Mouse (Mus musculus) c-Kit-positive CD71-negative TER-119-negative erythroid progenitor cells, embryonic 14.5 days (primary cell): ENCODE results near the gene Tbc1d2.

ENCODE experiments used
- DNase-seq: peaks from one replicate; pipeline ENCODE4 v3.0.0-alpha.2; 2013; ENCODE audit warnings: low read depth

Tbc1d2 gene

GRCm38 (mm10) chr4:46650086-46650753, at the start of gene Tbc1d2:
Tbc1d2 (minus strand) TSS chr4:46650209.
- DNase-seq: peak; percentile 86

GRCm38 (mm10) chr4:46696467-46696866, 46.5 kb upstream of the Tbc1d2 start:
- no peak for DNase-seq

GRCm38 (mm10) chr4:46690565-46690964, 40.6 kb upstream of the Tbc1d2 start:
- no peak for DNase-seq

- no peak for DNase-seq
Observed at GRCm38 (mm10) chr4:46690023-46690420, 40.0 kb upstream of the Tbc1d2 start.

- peak; percentile 61 for DNase-seq
Observed at GRCm38 (mm10) chr4:46689397-46690022, 39.5 kb upstream of the Tbc1d2 start.

GRCm38 (mm10) chr4:46688213-46688832, 38.3 kb upstream of the Tbc1d2 start:
- DNase-seq: no peak

- DNase-seq: no peak
Observed at GRCm38 (mm10) chr4:46684160-46684559, 34.2 kb upstream of the Tbc1d2 start.

GRCm38 (mm10) chr4:46676646-46677045, 26.6 kb upstream of the Tbc1d2 start:
- no peak for DNase-seq

- no peak for DNase-seq
Observed at GRCm38 (mm10) chr4:46675992-46676391, 26.0 kb upstream of the Tbc1d2 start.

- no peak for DNase-seq
Observed at GRCm38 (mm10) chr4:46675272-46675785, 25.3 kb upstream of the Tbc1d2 start.

GRCm38 (mm10) chr4:46668620-46669019, 18.6 kb upstream of the Tbc1d2 start:
- no peak for DNase-seq

- DNase-seq: no peak
Observed at GRCm38 (mm10) chr4:46666420-46666819, 16.4 kb upstream of the Tbc1d2 start.

GRCm38 (mm10) chr4:46665371-46665774, 15.4 kb upstream of the Tbc1d2 start:
- peak; percentile 63 for DNase-seq

- no peak for DNase-seq
Observed at GRCm38 (mm10) chr4:46664123-46665009, 14.4 kb upstream of the Tbc1d2 start.

- DNase-seq: no peak
Observed at GRCm38 (mm10) chr4:46661433-46661832, 11.4 kb upstream of the Tbc1d2 start.

- DNase-seq: no peak
Observed at GRCm38 (mm10) chr4:46658946-46659345, 8.9 kb upstream of the Tbc1d2 start.

- DNase-seq: peak; percentile 79
Observed at GRCm38 (mm10) chr4:46657116-46657515, 7.1 kb upstream of the Tbc1d2 start.

- DNase-seq: no peak
Observed at GRCm38 (mm10) chr4:46655956-46656355, 5.9 kb upstream of the Tbc1d2 start.

GRCm38 (mm10) chr4:46655298-46655697, 5.3 kb upstream of the Tbc1d2 start:
- DNase-seq: no peak

GRCm38 (mm10) chr4:46649161-46649560, 848 bp downstream of the Tbc1d2 start:
- no peak for DNase-seq

GRCm38 (mm10) chr4:46643676-46644112, 6.3 kb downstream of the Tbc1d2 start:
- DNase-seq: no peak
